Mouse (Mus musculus) embryonic fibroblast, embryonic 13.5 days (primary cell): Measurements from ENCODE around the gene Adam22. TPM values are rescaled to one million over a fixed set of nuclear protein-coding genes. Genes with fewer than 3 reads are reported as not detected.

Source experiments
- H3K27ac ChIP-seq: 2 replicates; pipeline ENCODE4 v1.5.1; 2012; ENCODE audit warnings: low read length, control low read depth, inconsistent platforms; ENCODE audit not compliant: insufficient read depth
- H3K4me1 ChIP-seq: 2 replicates; pipeline ENCODE4 v1.6.1; 2011; ENCODE audit warnings: low read length; ENCODE audit not compliant: control insufficient read depth, insufficient read depth
- H3K4me3 ChIP-seq: 2 replicates; pipeline ENCODE4 v1.5.1; 2011; ENCODE audit warnings: mild to moderate bottlenecking, control low read depth, low read length; ENCODE audit not compliant: insufficient read depth
- CTCF ChIP-seq: IDR thresholded peaks from 2 replicates; pipeline ENCODE4 v1.5.1; 2011; ENCODE audit warnings: mild to moderate bottlenecking, control low read depth, low read length, moderate library complexity, borderline replicate concordance; ENCODE audit not compliant: insufficient read depth
- POLR2A ChIP-seq: IDR thresholded peaks from 2 replicates; pipeline ENCODE4 v1.6.1; 2011; ENCODE audit warnings: low read depth, mild to moderate bottlenecking, control low read depth, low read length, moderate library complexity
- polyA plus RNA-seq: library from polyadenylated mRNA; stranded (reverse); fragments of >200 nt; gene quantifications from 2 replicates; pipeline ENCODE4 v1.2.4, GENCODE M21; 2011; ENCODE audit warnings: low read depth; ENCODE audit not compliant: missing spikeins, insufficient read length

Gene Adam22
- polyA plus RNA-seq, result 5.0 and 10.4 TPM in 2 replicates

- no peaks in the 10 kb centered on the region for H3K4me1 ChIP-seq
- no peak for TF ChIP-seq CTCF
- no peak; the same call in 1 of the 2 replicates for TF ChIP-seq POLR2A
- H3K4me3 ChIP-seq, result peak within 1 kb of the TSS; percentile 46
- no peak within 1 kb of the TSS for H3K27ac ChIP-seq
Observed at GRCm38 (mm10) chr5:8367614-8368327, at the start of gene Adam22. Adam22 (minus strand) TSS chr5:8368160.

GRCm38 (mm10) chr5:8417443-8417842 is 49.5 kb upstream of the Adam22 start:
- Histone ChIP-seq H3K27ac (no peak overlapping the region), H3K4me1 (peaks cover 8% of the 10 kb centered on the region), H3K4me3 (no peak overlapping the region)
- no peak for TF ChIP-seq POLR2A
- TF ChIP-seq CTCF, result no peak

- no peak overlapping the region for H3K4me3 ChIP-seq
- H3K27ac ChIP-seq, result no peak overlapping the region
- H3K4me1 ChIP-seq, result peaks cover 8% of the 10 kb centered on the region
- TF ChIP-seq CTCF (no peak), POLR2A (no peak)
Observed at GRCm38 (mm10) chr5:8416683-8417413, 48.9 kb upstream of the Adam22 start.

- no peak for TF ChIP-seq CTCF
- no peak for TF ChIP-seq POLR2A
- Histone ChIP-seq H3K4me3 (no peak overlapping the region), H3K4me1 (no peaks in the 10 kb centered on the region), H3K27ac (no peak overlapping the region)
Observed at GRCm38 (mm10) chr5:8408746-8409145, 40.8 kb upstream of the Adam22 start.

- H3K27ac ChIP-seq, result no peak overlapping the region
- no peak overlapping the region for H3K4me3 ChIP-seq
- H3K4me1 ChIP-seq, result no peaks in the 10 kb centered on the region
- TF ChIP-seq POLR2A (no peak), CTCF (no peak)
Observed at GRCm38 (mm10) chr5:8397587-8398249, 29.8 kb upstream of the Adam22 start.

- TF ChIP-seq POLR2A, result no peak
- TF ChIP-seq CTCF, result no peak
- H3K4me3 ChIP-seq, result no peak overlapping the region
- no peaks in the 10 kb centered on the region for H3K4me1 ChIP-seq
- H3K27ac ChIP-seq, result no peak overlapping the region
Observed at GRCm38 (mm10) chr5:8393891-8394583, 26.1 kb upstream of the Adam22 start.

GRCm38 (mm10) chr5:8374297-8374906 is 6.4 kb upstream of the Adam22 start:
- no peak overlapping the region for H3K27ac ChIP-seq
- TF ChIP-seq CTCF (no peak), POLR2A (no peak)
- no peak overlapping the region for H3K4me3 ChIP-seq
- no peaks in the 10 kb centered on the region for H3K4me1 ChIP-seq

- H3K4me1 ChIP-seq, result no peaks in the 10 kb centered on the region
- no peak for TF ChIP-seq POLR2A
- TF ChIP-seq CTCF, result no peak
- H3K27ac ChIP-seq, result no peak overlapping the region
- H3K4me3 ChIP-seq, result no peak overlapping the region
Observed at GRCm38 (mm10) chr5:8373415-8373814, 5.5 kb upstream of the Adam22 start.

- no peaks in the 10 kb centered on the region for H3K4me1 ChIP-seq
- no peak for TF ChIP-seq CTCF
- no peak for TF ChIP-seq POLR2A
- H3K27ac ChIP-seq, result no peak overlapping the region
- H3K4me3 ChIP-seq, result no peak overlapping the region
Observed at GRCm38 (mm10) chr5:8368781-8369180, 821 bp upstream of the Adam22 start.
